Mouse (Mus musculus) forebrain, embryonic 16.5 days (tissue): ENCODE data around the gene Gm10230. TPM values are rescaled to one million over a fixed set of nuclear protein-coding genes. Genes with fewer than 3 reads are reported as not detected.
"Not testable (repeated sequence)": the region's sequence is repeated elsewhere in the genome, so short reads cannot be mapped to it uniquely, and the experiment has no call there.

Experiments used
- ATAC-seq: fragments of 200-750 bp; cut with Nextera tagmentation; 2 replicates; pipeline ENCODE4 v1.8.0; 2017; ENCODE audit warnings: mild to moderate bottlenecking, moderate library complexity
- H3K27ac ChIP-seq: fragments of 300-500 bp; sonication (generic); 2 replicates; pipeline ENCODE4 v1.5.1; 2014; ENCODE audit warnings: low read length, control low read depth
- H3K27me3 ChIP-seq: fragments of 300-500 bp; sonication (generic); replicated peaks from 2 replicates; pipeline ENCODE4 v1.6.1; 2014; ENCODE audit warnings: low read length; ENCODE audit not compliant: control insufficient read depth, insufficient read depth
- H3K36me3 ChIP-seq: fragments of 300-500 bp; sonication (generic); 2 replicates; pipeline ENCODE4 v1.6.1; 2014; ENCODE audit not compliant: control insufficient read depth, insufficient read depth
- H3K4me1 ChIP-seq: fragments of 300-500 bp; sonication (generic); replicated peaks from 2 replicates; pipeline ENCODE4 v1.6.1; 2014; ENCODE audit warnings: low read length; ENCODE audit not compliant: control insufficient read depth, insufficient read depth
- H3K4me2 ChIP-seq: fragments of 300-500 bp; sonication (generic); 2 replicates; pipeline ENCODE4 v1.6.1; 2014; ENCODE audit warnings: mild to moderate bottlenecking, low read length, control low read depth
- H3K4me3 ChIP-seq: fragments of 300-500 bp; sonication (generic); replicated peaks from 2 replicates; pipeline ENCODE4 v1.5.1; 2014; ENCODE audit warnings: mild to moderate bottlenecking, low read length, control low read depth
- H3K9ac ChIP-seq: fragments of 300-500 bp; sonication (generic); replicated peaks from 2 replicates; pipeline ENCODE4 v1.6.1; 2014; ENCODE audit warnings: low read depth, low read length, control low read depth
- H3K9me3 ChIP-seq: fragments of 300-500 bp; sonication (generic); 2 replicates; pipeline ENCODE4 v1.6.1; 2016; ENCODE audit warnings: low read length; ENCODE audit not compliant: control insufficient read depth
- WGBS: fragments of 180-500 bp; shearing (Covaris S2); extraction: QIAGEN DNeasy Blood & Tissue Kit; methylation state at CpG from one replicate; pipeline ENCODE4 v1.1.7; 2014; 5-methylcytosine and 5-hydroxymethylcytosine counted together
- microRNA-seq: library from miRNA; unstranded; fragments of <30 nt; microRNA quantifications from one replicate; pipeline ENCODE4, GENCODE M21; 2017
- polyA plus RNA-seq: library from polyadenylated mRNA; unstranded; fragments of >200 nt; fragmentation: Nextera tagmentation; extraction: Ambion mirVana; gene quantifications from 2 replicates; pipeline ENCODE4 v1.2.1, GENCODE M21; 2015

Gm10230 gene
- polyA plus RNA-seq: not detected in 2 replicates

GRCm38 (mm10) chrX:27494782-27495181 is at the start of gene Gm10230:
Gene Gm10230, minus strand, starts transcription at chrX:27494882.
- ATAC-seq, H3K9ac ChIP-seq, H3K4me2 ChIP-seq, H3K36me3 ChIP-seq, H3K27me3 ChIP-seq, H3K27ac ChIP-seq, H3K9me3 ChIP-seq, H3K4me3 ChIP-seq, H3K4me1 ChIP-seq: not testable (repeated sequence)
- whole genome bisulfite sequencing: no CpG with 5 or more reads among the region's 7 CpGs

Small RNA genes lying within 50 kb of the gene (microRNA-seq; reads per million reads assigned to microRNA genes)
- gene Gm44452: not detected
